Mouse (Mus musculus): ENCODE results near the gene H2-Aa.
"Not testable (repeated sequence)": the region's sequence is repeated elsewhere in the genome, so short reads cannot be mapped to it uniquely, and the experiment has no call there.

The H2-Aa gene

DNA sequence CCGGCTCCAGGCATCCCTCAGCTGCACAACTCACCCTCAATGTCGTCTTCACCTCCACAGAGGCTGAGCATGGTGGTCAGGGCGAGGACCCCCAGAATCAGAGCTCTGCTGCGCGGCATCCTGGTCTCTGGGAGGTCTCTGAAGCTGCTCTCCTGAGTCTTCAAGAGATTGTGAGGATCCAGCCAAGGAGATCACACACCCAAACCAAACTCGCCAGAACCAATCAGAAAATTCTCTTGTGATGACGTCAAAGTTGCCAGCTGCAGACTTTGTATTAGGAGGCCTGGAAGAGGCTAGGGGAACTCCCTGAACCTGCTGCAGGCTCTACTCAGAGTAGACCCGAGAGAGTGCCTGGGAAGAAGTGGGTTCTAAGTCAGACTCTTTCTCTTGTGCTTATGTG lies at the start of gene H2-Aa:
H2-Aa (minus strand) TSS at position 176 of the 400 bp plus-strand sequence.
- DNase-seq (ENCODE audit: low spot score): peak; percentile 11

GRCm38 (mm10) chr17:34331200-34331599 lies 43.6 kb upstream of the H2-Aa start:
- DNase-seq (ENCODE audit: low spot score): no peak

- no peak for DNase-seq (ENCODE audit: low spot score)
These were observed 42.2 kb upstream of the H2-Aa start for GRCm38 (mm10) chr17:34329807-34330206.

DNA sequence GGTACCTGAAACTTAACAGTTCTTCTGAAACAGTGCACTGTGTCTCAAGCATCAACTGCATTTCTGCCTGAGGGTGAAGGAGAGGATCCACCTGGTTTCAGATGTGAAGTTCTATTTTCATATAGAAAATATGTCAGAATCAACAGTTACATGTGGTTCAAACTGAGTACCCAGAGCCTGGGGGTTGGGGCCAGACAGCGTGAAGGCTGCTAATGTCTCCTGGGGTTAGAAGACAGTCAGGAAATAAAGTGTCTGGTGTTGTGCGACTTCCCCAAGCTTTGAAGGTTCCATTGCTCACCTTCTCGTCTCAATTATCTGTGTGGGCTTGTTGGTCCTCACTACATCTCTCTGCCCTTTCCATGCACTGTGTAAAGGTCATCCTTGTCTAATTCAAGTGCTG lies 38.8 kb upstream of the H2-Aa start:
- DNase-seq (ENCODE audit: low spot score): no peak

DNA sequence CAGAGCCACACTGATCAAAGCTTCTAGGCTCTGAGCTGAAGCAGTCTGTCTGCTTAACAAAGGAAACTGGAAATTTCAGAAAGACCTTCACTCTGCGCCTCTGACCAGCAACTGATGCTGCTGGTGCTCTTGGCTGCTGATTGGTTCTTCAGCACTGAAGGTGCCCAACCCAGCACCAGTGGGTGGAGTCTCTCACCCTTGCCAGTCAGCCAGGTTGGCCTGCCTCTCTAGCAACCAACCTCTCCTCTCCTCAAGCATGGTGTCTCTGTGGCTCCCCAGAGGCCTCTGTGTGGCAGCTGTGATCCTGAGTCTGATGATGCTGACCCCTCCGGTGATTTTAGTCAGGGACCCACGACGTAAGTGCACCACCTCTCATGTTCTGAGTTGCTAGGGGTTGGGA lies 37.8 kb upstream of the H2-Aa start, which contains the start of gene H2-Eb2:
H2-Eb2 (plus strand) TSS at position 230 of the 400 bp plus-strand sequence.
- no peak for DNase-seq (ENCODE audit: low spot score)

DNA sequence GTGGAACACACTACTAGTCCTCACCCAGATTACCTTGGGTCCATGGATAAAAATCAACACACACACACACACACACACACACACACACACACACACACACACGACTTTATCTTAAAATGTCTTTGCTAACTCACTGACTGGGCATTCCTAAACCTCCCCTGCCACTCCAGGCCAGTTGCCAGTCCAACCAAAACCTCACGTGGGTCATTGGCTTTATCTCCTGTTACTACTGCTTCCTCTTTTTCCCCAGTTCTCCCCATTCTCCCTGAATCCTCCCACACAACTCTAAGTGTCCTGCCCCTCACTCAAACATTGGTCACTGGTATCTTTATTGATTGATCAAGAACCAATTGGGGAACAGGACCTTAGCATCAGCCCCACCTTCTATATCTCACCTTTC lies 29.7 kb upstream of the H2-Aa start:
- no peak for DNase-seq (ENCODE audit: low spot score)

DNA sequence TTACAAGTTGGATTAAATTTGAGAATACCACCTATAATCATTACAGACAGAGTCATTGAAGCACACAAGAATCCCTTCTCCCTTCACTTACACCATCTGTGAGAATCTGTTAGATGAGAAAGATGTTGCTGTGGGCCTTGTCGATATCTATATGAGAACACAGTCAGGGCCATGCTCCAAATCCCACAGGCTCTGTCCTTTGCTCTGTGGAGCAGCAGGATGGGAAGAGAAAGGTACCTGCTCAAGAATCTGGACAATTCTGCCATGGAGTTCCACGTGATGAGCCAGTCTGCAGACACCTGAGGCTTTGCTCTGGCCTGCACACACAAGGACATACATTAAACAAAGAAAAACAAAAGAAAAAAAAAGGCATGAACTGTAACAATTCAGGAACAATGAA lies 29.1 kb upstream of the H2-Aa start:
- DNase-seq (ENCODE audit: low spot score): no peak

- DNase-seq (ENCODE audit: low spot score): no peak
These were observed 27.9 kb upstream of the H2-Aa start for GRCm38 (mm10) chr17:34315512-34315911.

DNA sequence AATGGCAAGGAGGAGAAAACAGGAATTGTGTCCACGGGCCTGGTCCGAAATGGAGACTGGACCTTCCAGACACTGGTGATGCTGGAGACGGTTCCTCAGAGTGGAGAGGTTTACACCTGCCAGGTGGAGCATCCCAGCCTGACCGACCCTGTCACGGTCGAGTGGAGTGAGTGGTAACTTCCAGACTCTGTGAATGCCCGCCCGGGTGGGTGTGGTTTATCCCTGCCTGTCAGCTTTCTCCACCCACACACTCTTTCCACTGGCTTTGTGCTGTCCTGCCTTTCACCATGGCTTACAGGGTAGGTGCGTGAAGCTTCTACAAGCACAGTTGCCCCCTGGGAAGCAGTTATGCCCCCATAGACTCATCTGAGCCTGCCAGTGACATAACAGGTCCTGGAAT lies 26.7 kb upstream of the H2-Aa start:
- DNase-seq (ENCODE audit: low spot score): no peak

GRCm38 (mm10) chr17:34313393-34313792 lies 25.8 kb upstream of the H2-Aa start:
- peak; percentile 32 for DNase-seq (ENCODE audit: low spot score)

DNA sequence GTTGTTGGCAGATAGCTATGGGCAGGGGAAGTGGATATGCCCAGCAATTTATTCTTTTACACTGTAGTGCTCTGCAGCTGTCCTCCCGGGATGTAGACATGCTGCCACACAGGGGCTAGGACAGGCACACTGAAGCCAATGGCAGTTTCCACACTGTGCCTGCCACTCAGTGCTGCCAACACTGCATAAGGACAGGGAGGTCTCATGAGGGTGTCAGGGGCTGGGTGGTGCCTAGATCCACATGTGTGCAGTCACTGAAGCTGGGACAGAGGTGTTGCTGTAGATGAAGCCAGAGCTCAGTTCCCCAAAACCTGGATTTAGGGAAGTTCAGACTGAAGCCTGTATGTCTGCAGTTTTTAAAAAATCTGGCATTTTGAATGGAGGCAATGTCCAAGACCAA lies 24.6 kb upstream of the H2-Aa start:
- no peak for DNase-seq (ENCODE audit: low spot score)

GRCm38 (mm10) chr17:34310526-34310925 lies 22.9 kb upstream of the H2-Aa start:
- not testable (repeated sequence) for DNase-seq (ENCODE audit: low spot score)

GRCm38 (mm10) chr17:34309683-34310385 lies 22.2 kb upstream of the H2-Aa start:
- DNase-seq (ENCODE audit: low spot score): peak; percentile 49

DNA sequence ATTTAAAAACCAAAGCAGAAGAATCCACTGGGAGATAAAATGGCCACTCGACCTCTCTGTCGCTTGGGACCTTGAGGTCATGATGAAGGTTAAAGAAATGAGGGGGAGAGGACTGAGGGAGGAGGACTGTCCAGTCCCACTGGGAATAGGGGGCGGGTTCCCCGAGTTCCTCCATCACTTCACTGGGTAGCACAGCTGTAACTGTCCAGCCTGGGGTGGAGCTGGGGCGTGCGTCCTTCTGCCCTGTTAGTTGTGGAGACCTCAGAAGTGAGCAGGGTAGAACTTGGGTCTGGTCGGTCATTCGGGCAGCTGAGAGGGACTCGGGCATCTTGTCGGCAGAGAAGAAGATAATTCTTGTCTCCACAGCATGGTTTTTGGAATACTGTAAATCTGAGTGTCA lies 21.6 kb upstream of the H2-Aa start:
- DNase-seq (ENCODE audit: low spot score): no peak

GRCm38 (mm10) chr17:34308161-34308560 lies 20.5 kb upstream of the H2-Aa start:
- DNase-seq (ENCODE audit: low spot score): no peak

GRCm38 (mm10) chr17:34307216-34307615 lies 19.6 kb upstream of the H2-Aa start:
- no peak for DNase-seq (ENCODE audit: low spot score)

- DNase-seq (ENCODE audit: low spot score): no peak
These were observed 18.8 kb upstream of the H2-Aa start for GRCm38 (mm10) chr17:34306407-34306806.

- peak; percentile 41 for DNase-seq (ENCODE audit: low spot score)
These were observed 17.9 kb upstream of the H2-Aa start, which contains the start of gene H2-Eb1 for GRCm38 (mm10) chr17:34305380-34306030. TSS of gene H2-Eb1 (plus strand) at chr17:34305867.

GRCm38 (mm10) chr17:34304751-34305150 lies 17.1 kb upstream of the H2-Aa start:
- DNase-seq (ENCODE audit: low spot score): peak; percentile 18

- no peak for DNase-seq (ENCODE audit: low spot score)
These were observed 16.2 kb upstream of the H2-Aa start for GRCm38 (mm10) chr17:34303789-34304188.

DNA sequence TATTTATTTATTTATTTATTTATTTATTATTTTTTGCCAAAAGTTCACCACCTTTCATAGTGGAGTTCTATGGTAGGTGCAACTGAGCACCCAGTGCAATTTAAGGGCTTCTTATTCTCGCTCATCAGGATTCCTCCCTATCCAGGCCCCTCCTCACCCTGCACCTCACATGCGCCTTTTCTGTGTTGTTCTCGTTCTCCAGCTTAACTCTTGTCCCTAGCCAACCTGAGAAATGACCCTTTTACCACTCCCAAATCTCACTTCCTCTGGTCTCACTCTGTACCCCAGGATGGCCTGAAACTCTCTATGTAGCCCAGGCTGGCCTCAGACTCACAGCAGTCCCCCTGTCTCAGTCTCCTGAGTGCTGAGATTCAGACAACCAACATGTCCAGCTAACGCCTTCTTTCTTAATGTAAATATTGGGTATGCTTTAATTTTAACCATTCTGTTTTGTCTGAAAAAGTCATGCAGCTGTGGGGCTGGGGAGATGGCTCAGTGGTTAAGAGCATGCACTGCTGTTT lies 14.1 kb upstream of the H2-Aa start:
- no peak for DNase-seq (ENCODE audit: low spot score)

- DNase-seq (ENCODE audit: low spot score): no peak
These were observed 13.3 kb upstream of the H2-Aa start for GRCm38 (mm10) chr17:34300691-34301566.
